ENCODE assay signal across 8 mouse cellular contexts in genomic region chr11:5062326-5062725, GRCm38 (mm10). TPM values are rescaled to one million over a fixed set of nuclear protein-coding genes. Genes with fewer than 3 reads are reported as not detected.
DNase-seq lines count a peak whose midpoint lies in the region; ATAC-seq and TF ChIP-seq lines count a peak whose summit lies in the region.

No protein-coding gene starts in this region.

- WGBS in heart, embryonic 11.5 days (ENCODE audit: insufficient replicate concordance): 23% methylated on average over 13 of the region's 13 CpGs
- 20% methylated on average over 13 of the region's 13 CpGs for WGBS in hindbrain, embryonic 15.5 days
- WGBS in midbrain, embryonic 15.5 days: 23% methylated on average over 13 of the region's 13 CpGs

- H3K9ac ChIP-seq in heart, embryonic 11.5 days (ENCODE audit: low read depth, low read length): peak overlapping the region; percentile 31; the same call in 1 of the 2 replicates
- H3K9ac ChIP-seq in hindbrain, embryonic 15.5 days: no peak overlapping the region
- no peak overlapping the region for H3K9ac ChIP-seq in midbrain, embryonic 15.5 days

- no peak overlapping the region for H3K27ac ChIP-seq in heart, embryonic 11.5 days (ENCODE audit: low read depth, low read length)
- no peak overlapping the region for H3K27ac ChIP-seq in hindbrain, embryonic 15.5 days (replicated peaks)
- H3K27ac ChIP-seq in midbrain, embryonic 15.5 days: no peak overlapping the region

- H3K9me3 ChIP-seq in heart, embryonic 11.5 days (replicated peaks; ENCODE audit: control insufficient read depth, low read length): no peaks in the 10 kb centered on the region
- H3K9me3 ChIP-seq in G1E (replicated peaks): peaks cover 31% of the 10 kb centered on the region
- no peaks in the 10 kb centered on the region for H3K9me3 ChIP-seq in hindbrain, embryonic 15.5 days
- H3K9me3 ChIP-seq in midbrain, embryonic 15.5 days: no peaks in the 10 kb centered on the region

- no peak for TF ChIP-seq CTCF in G1E (IDR thresholded peaks at IDR 0.05; ENCODE audit: low read depth, low read length)

- no peaks in the 10 kb centered on the region for H3K36me3 ChIP-seq in heart, embryonic 11.5 days (ENCODE audit: control insufficient read depth, insufficient read depth, low read length)
- H3K36me3 ChIP-seq in G1E (replicated peaks): peaks cover 56% of the 10 kb centered on the region
- H3K36me3 ChIP-seq in hindbrain, embryonic 15.5 days: no peaks in the 10 kb centered on the region; the same call in 1 of the 2 replicates
- H3K36me3 ChIP-seq in midbrain, embryonic 15.5 days (replicated peaks): no peaks in the 10 kb centered on the region

- peak overlapping the region; percentile 67 for H3K4me2 ChIP-seq in heart, embryonic 11.5 days
- peak overlapping the region; percentile 52 for H3K4me2 ChIP-seq in hindbrain, embryonic 15.5 days
- peak overlapping the region; percentile 48 for H3K4me2 ChIP-seq in midbrain, embryonic 15.5 days

- peaks cover 40% of the 10 kb centered on the region for H3K4me1 ChIP-seq in heart, embryonic 11.5 days (ENCODE audit: control insufficient read depth, insufficient read depth, low read length)
- H3K4me1 ChIP-seq in G1E (ENCODE audit: insufficient read depth, low read depth, low read length): peaks cover 70% of the 10 kb centered on the region
- H3K4me1 ChIP-seq in hindbrain, embryonic 15.5 days (replicated peaks): peaks cover 57% of the 10 kb centered on the region
- H3K4me1 ChIP-seq in midbrain, embryonic 15.5 days: peaks cover 66% of the 10 kb centered on the region

- H3K4me3 ChIP-seq in heart, embryonic 11.5 days (ENCODE audit: low read depth, low read length): peak overlapping the region; percentile 43
- peak overlapping the region; percentile 30; the same call in 1 of the 2 replicates for H3K4me3 ChIP-seq in G1E (ENCODE audit: low read depth, low read length)
- peak overlapping the region; percentile 28 for H3K4me3 ChIP-seq in hindbrain, embryonic 15.5 days
- peak overlapping the region; percentile 29 for H3K4me3 ChIP-seq in midbrain, embryonic 15.5 days

- peaks cover 69% of the 10 kb centered on the region for H3K27me3 ChIP-seq in heart, embryonic 11.5 days (ENCODE audit: control insufficient read depth, insufficient read depth, low read length)
- H3K27me3 ChIP-seq in G1E (ENCODE audit: insufficient read depth, low read length): peaks cover 25% of the 10 kb centered on the region
- peaks cover 57% of the 10 kb centered on the region for H3K27me3 ChIP-seq in hindbrain, embryonic 15.5 days
- H3K27me3 ChIP-seq in midbrain, embryonic 15.5 days (replicated peaks): peaks cover 62% of the 10 kb centered on the region

- no peak for DNase-seq in heart, postnatal 36 days
- DNase-seq in G1E (ENCODE audit: low spot score): no peak
- no peak for DNase-seq in cerebellum, postnatal 36 days
- DNase-seq in frontal cortex, postnatal 36 days (ENCODE audit: low spot score in 2 of 2): no peak
- no peak for DNase-seq in left cerebral cortex, adult 11 months (ENCODE audit: low spot score)

- no peak for ATAC-seq in heart, embryonic 11.5 days (replicated peaks; ENCODE audit: insufficient number of reproducible peaks, low FRiP score, low TSS enrichment)
- ATAC-seq in G1E (ENCODE audit: extremely low read depth, insufficient number of reproducible peaks, low FRiP score, poor library complexity, severe bottlenecking): no peak
- ATAC-seq in hindbrain, embryonic 15.5 days (ENCODE audit: low FRiP score, low read depth): no peak
- ATAC-seq in midbrain, embryonic 15.5 days (replicated peaks): no peak

- intact Hi-C loops in heart, postnatal 36 days (cut with DNase I): no loop called here

RNA-seq across cellular contexts. Expression of gene Gas2l1, which starts 2.8 kb away (rescaled TPM):
- 23.2 and 26.3 TPM in 2 replicates for polyA plus RNA-seq in heart, embryonic 11.5 days (2014; fragmentation: Nextera tagmentation; extraction: Ambion mirVana)
- 10 to 100 TPM; 17.5 to 18.7 TPM for total RNA-seq in heart, postnatal 36 days (2021)
- total RNA-seq in G1E (2014; fragmentation: Nextera tagmentation) (29.4 and 32.1 TPM in 2 replicates), G1E (2017) (18.2 and 22.1 TPM in 2 replicates)
- polyA plus RNA-seq in G1E (2012): 103 and 113 TPM in 2 replicates
- 27.0 and 32.2 TPM in 2 replicates for polyA plus RNA-seq in hindbrain, embryonic 15.5 days (2015; fragmentation: Nextera tagmentation; extraction: Ambion mirVana)
- 25.2 and 26.1 TPM in 2 replicates for polyA plus RNA-seq in midbrain, embryonic 15.5 days (2015; fragmentation: Nextera tagmentation; extraction: Ambion mirVana)

RNA-seq across cellular contexts. Expression of gene Rasl10a, which starts 4.4 kb away (rescaled TPM):
- polyA plus RNA-seq in heart, embryonic 11.5 days (2014; fragmentation: Nextera tagmentation; extraction: Ambion mirVana): 0.92 and 1.1 TPM in 2 replicates
- total RNA-seq in heart, postnatal 36 days (2021): 1 to 10 TPM; 5.1 to 9.5 TPM
- total RNA-seq in G1E (2014; fragmentation: Nextera tagmentation): not detected in 2 replicates
- total RNA-seq in G1E (2017): 0.55 TPM in 1 of 2 replicates, not detected in the other
- 0.37 and 0.47 TPM in 2 replicates for polyA plus RNA-seq in G1E (2012)
- polyA plus RNA-seq in hindbrain, embryonic 15.5 days (2015; fragmentation: Nextera tagmentation; extraction: Ambion mirVana): 1.1 and 1.6 TPM in 2 replicates
- 0.77 and 1.3 TPM in 2 replicates for polyA plus RNA-seq in midbrain, embryonic 15.5 days (2015; fragmentation: Nextera tagmentation; extraction: Ambion mirVana)

RNA-seq across cellular contexts. Expression of gene Rhbdd3, which starts 36.4 kb away (rescaled TPM):
- 23.5 and 25.7 TPM in 2 replicates for polyA plus RNA-seq in heart, embryonic 11.5 days (2014; fragmentation: Nextera tagmentation; extraction: Ambion mirVana)
- total RNA-seq in heart, postnatal 36 days (2021): 10 to 100 TPM; 21.0 to 28.1 TPM
- 9.7 and 10.9 TPM in 2 replicates for total RNA-seq in G1E (2014; fragmentation: Nextera tagmentation)
- 19.4 and 21.1 TPM in 2 replicates for total RNA-seq in G1E (2017)
- 37.2 and 42.8 TPM in 2 replicates for polyA plus RNA-seq in G1E (2012)
- 44.3 and 44.4 TPM in 2 replicates for polyA plus RNA-seq in hindbrain, embryonic 15.5 days (2015; fragmentation: Nextera tagmentation; extraction: Ambion mirVana)
- 49.5 and 55.4 TPM in 2 replicates for polyA plus RNA-seq in midbrain, embryonic 15.5 days (2015; fragmentation: Nextera tagmentation; extraction: Ambion mirVana)

RNA-seq across cellular contexts. Expression of gene Ewsr1, which starts 36.7 kb away (rescaled TPM):
- polyA plus RNA-seq in heart, embryonic 11.5 days (2014; fragmentation: Nextera tagmentation; extraction: Ambion mirVana): 255 and 322 TPM in 2 replicates
- 10 to 100 TPM; 85.9 to 93.8 TPM for total RNA-seq in heart, postnatal 36 days (2021)
- total RNA-seq in G1E (2014; fragmentation: Nextera tagmentation) (454 and 476 TPM in 2 replicates), G1E (2017) (527 and 560 TPM in 2 replicates)
- polyA plus RNA-seq in G1E (2012): 1,012 and 1,154 TPM in 2 replicates
- polyA plus RNA-seq in hindbrain, embryonic 15.5 days (2015; fragmentation: Nextera tagmentation; extraction: Ambion mirVana): 564 and 566 TPM in 2 replicates
- polyA plus RNA-seq in midbrain, embryonic 15.5 days (2015; fragmentation: Nextera tagmentation; extraction: Ambion mirVana): 635 and 653 TPM in 2 replicates
